Mouse (Mus musculus): ENCODE data around the gene C1qtnf9.

The C1qtnf9 gene

GRCm38 (mm10) chr14:60767884-60768283 is at the start of gene C1qtnf9:
C1qtnf9 (plus strand) TSS chr14:60768134.
- no peak for DNase-seq

- DNase-seq = peak; percentile 58
These were observed 46.6 kb upstream of the C1qtnf9 start for GRCm38 (mm10) chr14:60721304-60721703.

DNA sequence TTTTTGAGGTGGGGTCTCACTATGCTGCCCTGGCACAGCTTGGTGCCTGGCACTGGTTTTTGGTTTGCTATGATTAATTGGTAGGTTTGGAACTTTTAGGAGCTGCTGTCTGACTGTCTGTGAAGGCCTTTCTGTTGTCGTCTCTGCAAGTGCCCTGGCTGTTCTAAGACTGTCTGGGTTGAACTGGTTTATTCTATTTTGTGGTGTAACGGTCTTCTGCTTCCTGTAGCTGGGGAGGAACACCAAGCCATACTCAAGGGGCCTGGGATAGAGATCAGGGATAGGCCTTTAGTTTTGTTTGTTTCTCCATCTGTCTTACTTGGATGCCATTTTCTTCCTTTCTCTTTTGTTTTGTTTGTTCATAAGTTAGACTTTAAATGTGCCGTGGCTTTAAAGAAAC is 46.0 kb upstream of the C1qtnf9 start:
- no peak for DNase-seq

DNA sequence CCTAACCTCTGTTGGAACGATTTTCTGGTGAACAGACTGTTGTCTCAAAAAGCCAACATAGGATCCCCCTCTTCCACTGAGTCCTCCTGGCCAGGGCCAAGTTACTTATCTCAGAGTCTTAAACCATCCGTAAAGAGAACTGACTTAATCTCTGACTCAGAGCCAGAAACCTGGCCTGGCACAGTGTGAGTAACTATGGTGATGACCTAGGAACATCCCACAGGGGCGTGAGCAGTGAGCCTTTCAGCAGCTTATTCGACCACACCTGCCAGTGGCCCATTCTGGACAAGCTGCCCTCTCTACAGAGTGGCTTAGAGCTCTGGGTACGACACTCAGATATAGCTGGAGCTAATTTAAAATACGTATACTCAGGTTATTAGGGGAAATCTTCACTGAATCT is 41.8 kb upstream of the C1qtnf9 start:
- no peak for DNase-seq

DNA sequence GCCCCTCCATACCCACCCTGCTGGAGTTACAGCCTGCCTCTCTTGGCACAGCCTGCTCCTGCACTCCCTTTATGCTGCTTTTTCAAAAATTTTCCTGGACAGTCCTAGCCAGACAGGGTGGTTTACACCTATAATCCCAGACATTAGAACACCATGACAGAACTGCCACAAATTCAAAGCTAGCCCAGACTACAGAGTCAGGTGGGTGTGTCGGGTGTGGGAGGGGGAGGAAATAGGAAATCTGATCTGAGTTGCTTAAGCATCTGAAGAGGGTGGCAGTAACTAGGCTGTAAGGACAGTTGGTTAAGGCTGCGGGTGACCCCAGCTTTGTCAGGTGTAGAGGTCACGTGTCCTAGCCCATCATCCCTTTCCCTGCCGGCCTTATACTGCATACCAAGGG is 40.8 kb upstream of the C1qtnf9 start:
- DNase-seq = peak; percentile 54

DNA sequence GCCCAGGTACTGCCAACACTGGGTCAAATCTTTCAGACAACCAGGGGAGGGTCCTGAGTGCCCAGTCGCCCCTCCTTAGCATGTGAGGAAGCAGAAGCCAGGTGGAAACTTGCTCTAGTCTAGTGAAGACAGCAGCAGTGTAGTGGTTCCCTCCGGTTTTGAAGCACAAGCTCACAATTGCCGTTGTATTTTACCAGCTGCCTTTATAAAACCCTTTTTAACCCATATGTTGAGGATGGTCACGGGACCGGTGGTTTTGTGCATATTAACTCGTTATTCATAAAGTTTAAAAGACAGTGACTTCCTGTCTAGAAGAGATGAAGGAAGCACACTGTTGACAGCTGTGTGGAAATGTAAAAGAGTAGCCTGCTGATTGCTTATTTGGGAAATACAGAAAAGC is 35.9 kb upstream of the C1qtnf9 start:
- DNase-seq = peak; percentile 49

- DNase-seq = peak; percentile 55
These were observed 35.1 kb upstream of the C1qtnf9 start for GRCm38 (mm10) chr14:60732787-60733186.

- no peak for DNase-seq
These were observed 34.2 kb upstream of the C1qtnf9 start for GRCm38 (mm10) chr14:60733706-60734105.

- DNase-seq = no peak
These were observed 32.7 kb upstream of the C1qtnf9 start for GRCm38 (mm10) chr14:60735206-60735605.

DNA sequence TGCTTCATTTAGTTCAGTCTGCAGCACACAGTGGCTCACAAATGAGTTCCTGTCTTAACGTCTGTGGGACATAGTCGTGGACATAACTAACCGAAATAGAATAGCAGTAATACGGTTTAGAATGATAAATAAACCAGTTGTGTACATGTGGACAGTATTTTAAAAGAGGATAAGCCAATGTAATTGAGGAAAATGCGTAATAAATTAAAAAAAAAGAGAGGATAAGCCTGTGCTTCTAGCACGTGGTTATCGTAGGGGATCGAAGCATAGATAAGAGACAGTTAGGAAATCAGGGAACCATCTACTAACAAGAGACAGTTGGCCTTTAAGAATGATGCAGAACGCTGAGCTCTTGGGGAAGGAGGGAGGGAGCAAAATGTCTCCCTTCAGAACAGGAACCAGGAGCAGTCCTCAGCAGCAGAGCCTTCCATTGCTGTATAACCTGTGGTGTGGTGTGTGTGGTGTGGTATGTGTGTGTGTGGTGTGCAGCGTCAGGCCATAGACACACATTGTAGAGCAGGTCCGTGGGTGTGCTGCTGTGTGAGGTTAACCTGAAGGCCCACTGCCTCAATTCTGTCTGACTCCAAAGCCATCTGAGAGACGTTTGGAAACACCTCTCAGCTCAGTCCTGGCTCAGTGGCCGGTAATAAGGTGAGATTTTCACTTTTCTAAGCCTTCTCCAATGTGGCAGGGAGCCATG is 31.9 kb upstream of the C1qtnf9 start:
- no peak for DNase-seq

DNA sequence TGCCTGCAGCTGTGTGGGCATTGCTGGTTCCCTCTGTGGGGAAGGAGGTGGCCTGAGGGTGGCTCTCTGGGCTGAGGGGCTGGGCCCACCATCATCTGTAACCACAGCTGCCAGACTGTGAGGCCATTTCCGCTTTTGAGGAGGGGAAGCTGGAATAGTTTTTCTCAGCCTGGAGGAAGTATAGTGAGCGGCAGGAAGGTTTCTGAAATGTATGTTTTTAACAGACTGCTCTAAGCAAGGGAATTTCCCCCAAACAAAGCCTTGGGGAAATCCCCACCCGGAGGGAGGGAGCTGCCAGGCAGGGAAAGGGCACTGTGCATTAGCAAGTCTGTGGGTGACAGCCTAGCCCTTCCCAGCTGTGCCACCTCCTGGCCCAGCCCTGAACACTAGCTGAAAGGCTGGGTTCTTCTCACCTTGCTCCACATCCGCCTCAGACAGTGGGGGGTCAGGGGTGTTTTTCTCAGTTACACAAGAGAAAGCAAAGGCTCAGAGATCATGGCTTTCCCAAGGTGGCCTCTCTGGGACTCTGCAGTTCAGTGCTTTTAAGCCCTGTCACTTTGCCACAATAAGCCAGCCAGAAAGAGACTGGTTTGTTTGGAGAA is 31.2 kb upstream of the C1qtnf9 start:
- DNase-seq = peak; percentile 84

GRCm38 (mm10) chr14:60737202-60737611 is 30.7 kb upstream of the C1qtnf9 start:
- DNase-seq = no peak

GRCm38 (mm10) chr14:60738434-60738938 is 29.4 kb upstream of the C1qtnf9 start:
- peak; percentile 62 for DNase-seq

DNA sequence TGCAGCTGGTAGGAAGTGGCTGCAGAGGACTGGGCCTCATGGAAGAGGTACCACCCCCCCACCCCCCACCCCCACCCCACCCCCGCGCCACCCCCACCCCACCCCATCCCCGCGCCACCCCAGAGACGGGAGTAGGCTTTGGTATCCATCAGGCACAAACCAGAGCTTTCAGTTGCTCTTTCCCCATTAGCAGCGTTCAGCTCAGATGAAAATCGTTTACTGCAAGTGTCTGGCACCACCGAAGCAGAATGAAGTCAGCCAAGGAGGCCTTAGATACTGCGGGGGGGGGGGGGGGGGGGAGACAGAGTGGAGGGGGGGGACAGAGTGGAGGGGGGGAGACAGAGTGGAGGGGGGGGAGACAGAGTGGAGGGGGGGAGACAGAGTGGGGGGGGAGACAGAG is 28.8 kb upstream of the C1qtnf9 start:
- no peak for DNase-seq

DNA sequence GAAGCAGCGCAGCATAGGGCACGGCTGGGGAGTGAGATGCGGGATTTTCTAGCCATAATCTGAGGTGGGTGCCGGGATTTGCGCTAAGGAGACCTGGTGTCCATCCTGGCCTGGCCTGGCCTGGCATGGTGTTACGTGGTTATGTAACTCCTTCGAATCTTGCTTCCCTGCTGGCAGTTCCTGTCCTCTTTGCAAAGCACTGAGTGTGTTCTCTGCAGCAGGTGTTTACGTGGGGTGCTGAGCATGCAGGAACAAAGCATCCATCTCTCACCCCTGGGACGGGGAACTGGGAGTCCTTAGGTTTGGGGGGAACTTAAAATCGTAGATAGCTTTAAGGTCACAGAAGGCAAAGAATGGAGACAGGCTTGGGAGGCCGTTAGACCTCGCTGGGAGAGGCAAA is 28.3 kb upstream of the C1qtnf9 start:
- DNase-seq = peak; percentile 52

DNA sequence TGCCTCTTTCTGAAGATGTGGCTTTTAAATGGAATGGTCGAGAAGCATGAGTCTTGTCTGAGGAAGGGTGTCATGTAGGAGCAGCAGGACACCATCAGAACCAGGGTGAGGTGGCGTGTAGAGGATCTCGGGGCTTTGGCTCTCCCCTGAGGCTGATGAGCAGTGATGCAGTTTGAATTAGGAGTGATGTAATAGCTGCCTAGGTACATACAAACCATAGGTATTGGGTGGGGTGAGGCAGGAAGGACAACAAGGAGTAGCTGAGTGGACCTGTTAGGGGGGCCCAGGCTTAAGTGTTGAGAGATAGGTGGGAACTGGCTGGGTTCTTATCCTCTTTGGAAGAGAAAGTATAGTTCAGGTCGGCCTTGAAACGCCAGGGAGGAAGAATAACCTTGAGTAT is 27.4 kb upstream of the C1qtnf9 start:
- no peak for DNase-seq

DNA sequence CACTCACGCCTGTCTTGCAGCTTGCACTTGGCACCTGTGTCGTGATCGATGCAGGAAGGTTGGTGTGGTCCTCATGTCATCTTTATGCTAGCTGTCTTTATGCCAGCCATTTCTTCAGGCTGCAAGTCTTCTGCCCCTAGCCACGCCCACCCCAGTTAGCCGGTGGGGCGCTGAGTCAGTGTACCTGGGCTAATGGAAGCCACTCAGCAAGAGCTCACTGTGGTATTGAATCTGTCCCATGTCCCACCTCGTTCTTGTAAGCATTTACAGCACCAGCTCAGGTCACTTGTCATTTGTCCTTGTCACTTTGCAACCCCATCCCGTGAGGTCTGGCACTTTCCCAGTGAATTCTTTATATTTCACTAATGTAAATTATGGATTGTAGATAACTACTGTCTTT is 26.9 kb upstream of the C1qtnf9 start:
- no peak for DNase-seq

DNA sequence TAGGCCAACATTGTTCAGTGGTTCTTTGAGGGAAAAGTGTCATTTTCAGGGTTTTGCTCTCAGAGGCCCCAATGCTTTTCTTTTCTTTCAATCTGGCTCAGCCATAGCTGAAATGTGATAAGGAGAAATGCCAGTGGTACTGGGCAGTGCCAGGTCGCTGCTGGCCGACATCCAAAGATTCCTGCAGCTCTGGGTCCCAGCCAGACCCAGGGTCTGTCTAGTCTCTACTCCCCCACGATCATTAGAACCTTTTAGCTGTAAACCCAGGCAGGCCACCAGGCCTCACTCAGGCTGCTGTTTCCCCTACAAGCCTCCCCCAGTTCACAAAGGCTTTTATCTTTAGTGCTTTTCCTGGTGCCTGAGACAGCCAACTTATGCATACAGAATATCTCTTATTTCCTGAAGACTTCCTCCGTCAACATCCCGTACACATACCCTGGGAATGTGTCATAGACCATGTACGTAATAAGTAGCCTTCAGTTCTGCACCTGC is 26.4 kb upstream of the C1qtnf9 start:
- no peak for DNase-seq

GRCm38 (mm10) chr14:60743681-60744080 is 24.3 kb upstream of the C1qtnf9 start:
- DNase-seq = no peak

DNA sequence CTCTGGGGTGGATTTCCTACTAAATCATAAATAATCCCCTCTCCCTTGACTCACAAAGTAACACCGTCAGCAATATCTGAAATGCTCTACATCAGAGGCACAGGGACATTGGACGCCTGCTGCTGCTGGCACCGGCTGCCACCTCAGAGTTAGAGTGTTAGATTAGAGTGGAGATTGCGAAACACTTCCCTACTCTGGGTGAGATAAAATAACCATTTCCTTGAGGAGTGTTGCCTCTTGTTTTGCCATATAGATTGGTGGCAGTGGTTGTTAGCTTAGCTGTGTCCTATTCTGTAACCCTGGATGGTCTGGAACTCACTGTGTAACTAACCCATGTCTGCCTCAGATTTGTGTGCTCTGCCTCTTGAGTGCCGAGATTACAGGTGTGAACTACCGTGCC is 22.7 kb upstream of the C1qtnf9 start:
- DNase-seq = no peak

GRCm38 (mm10) chr14:60746141-60746540 is 21.8 kb upstream of the C1qtnf9 start:
- DNase-seq = no peak

DNA sequence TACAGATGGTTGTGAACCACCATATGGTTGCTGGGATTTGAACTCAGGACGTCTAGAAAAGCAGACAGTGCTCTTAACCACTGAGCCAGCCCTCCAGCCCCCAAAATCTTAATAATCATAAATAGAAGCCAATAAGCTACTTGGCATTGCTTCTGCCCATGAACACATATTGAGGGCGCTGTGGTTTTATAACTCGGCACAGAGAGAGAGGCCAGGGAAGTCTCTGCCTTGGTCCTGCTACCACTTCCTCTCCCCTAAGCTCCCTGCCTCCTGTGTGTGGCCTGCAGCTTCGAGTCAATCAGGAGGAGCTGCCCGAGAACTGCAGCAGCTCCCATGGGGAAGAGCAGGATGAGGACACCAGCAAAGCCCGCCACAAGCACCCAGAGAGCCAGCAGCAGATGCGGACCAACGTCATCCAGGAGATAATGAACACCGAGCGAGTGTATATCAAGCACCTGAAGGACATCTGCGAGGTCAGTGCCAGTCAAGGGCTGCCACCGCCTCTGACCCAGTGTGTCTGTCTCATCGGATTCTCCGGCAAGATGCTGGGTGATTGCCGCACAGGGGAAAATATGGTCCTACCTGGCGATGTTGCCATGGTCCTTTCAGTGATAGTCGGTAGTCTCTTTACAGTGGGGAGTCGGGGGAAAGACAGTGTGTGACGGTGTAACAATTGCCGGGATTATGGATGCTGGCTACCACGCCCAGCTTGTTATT is 20.6 kb upstream of the C1qtnf9 start:
- DNase-seq = no peak

- DNase-seq = no peak
These were observed 18.1 kb upstream of the C1qtnf9 start for GRCm38 (mm10) chr14:60749880-60750279.

DNA sequence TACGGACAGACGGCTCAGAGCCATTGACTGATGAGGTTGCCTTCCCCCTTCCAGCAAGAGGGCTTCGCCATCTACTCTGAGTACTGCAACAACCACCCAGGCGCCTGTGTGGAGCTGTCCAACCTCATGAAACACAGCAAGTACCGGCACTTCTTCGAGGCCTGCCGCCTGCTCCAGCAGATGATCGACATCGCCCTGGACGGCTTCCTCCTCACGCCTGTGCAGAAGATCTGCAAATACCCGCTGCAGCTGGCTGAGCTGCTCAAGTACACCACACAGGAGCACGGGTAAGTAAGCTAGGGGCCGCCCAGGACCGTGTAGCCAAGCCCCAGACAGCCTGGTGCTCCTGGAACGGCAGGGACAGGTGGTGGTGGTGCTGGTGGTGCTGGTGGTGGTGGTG is 16.4 kb upstream of the C1qtnf9 start:
- DNase-seq = no peak

Data from thymus, postnatal 14 days (tissue).